Mouse (Mus musculus) right cerebral cortex, postnatal 4 days (tissue): ENCODE measurements around the gene Alg14.
A peak's percentile ranks its signal among the peaks of the same experiment; 100 is the strongest.

ENCODE experiments used
- DNase-seq: peaks from one replicate; pipeline ENCODE4 v3.0.0-alpha.2; 2022

Gene Alg14

DNA sequence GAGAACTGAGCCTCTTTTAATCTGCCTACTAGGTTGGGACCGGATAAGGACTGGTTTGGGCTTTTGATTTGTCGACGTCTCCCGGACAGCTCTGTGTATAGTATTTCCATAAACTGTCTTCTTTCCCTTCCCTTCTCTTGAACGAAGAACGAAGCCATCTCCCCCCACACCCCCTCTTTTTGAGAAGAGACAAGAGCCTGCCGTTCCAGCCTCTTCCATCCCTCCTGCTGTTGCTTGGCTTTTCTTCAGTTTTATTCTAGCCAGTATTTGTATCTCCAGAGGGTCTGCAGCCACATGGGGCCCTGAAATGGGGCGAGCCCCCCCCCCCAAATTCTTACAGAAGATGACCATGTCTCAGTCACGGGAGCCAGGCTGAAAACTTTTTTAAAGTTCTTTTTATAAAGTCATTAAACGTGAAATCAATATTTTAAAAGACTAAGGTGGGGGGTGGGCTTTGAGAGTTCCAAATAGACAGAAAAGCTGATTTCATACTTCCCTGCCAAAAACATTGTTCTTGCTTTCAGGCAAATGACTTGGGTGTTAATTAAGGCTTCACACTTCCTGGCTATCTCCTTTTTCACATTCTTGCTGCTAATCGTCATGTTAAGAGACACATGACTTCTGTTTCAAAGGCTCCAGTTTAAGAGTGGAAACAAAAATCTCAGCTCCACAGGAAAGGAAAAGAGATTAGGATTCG lies 79.4 kb downstream of the Alg14 start:
- no peak for DNase-seq

DNA sequence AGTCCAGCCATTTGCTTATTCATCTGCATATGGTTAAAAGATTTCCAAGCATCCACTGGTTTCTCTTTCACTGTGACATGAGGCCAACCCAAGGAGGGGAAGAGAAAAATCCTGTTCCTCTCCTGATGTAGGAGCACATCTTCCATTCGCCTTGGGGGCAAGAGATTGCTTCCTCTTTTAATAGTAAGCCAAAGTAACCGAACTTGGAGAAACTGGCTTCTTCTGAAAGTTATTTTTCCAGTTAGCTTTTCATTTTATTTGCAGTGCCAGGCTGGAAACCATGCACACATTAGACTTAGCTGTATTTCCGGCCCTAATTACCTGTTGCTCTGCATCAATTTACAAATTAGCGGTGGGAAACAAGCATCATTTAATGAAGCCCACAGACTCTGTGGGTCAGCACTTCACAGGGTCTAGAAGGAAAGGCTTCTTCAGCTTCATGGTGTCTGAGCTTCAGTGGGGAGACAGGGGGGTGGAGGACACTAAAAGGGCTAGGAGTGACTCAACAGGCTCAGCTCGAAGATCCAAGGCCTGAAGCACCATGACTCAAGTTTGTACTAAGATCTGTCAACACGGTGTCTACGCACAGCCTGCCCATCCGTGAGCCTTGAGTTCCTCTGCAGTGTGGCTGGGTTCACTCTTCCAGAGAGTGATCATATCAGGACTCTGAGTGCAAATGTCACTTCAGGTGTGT lies 80.1 kb downstream of the Alg14 start:
- DNase-seq: no peak

DNA sequence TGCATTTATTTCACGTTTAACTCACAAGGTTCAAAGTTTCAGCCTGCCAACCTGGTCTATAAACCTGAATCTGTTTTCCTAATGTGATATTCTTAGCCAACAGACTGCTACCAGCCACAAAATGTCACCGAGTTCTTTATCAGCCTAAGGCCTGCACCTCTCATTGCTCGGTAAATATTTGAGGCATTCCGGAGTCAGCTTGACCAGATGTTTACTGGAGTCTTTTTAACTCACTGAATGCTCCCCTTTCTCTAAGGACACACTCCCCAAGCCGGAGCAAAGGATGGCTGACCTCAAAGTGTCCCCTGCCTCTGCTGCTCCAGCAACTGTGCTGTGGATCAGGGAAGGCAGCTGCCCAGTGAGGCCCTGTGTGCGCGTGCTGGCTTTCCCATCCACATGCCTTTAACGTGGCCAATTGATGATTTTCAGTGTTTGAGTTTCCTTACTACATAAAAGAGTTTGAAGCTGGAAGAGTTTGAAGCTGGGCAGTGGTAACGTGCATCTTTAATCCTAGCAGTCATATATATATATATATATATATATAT lies 82.4 kb downstream of the Alg14 start:
- DNase-seq: no peak

DNA sequence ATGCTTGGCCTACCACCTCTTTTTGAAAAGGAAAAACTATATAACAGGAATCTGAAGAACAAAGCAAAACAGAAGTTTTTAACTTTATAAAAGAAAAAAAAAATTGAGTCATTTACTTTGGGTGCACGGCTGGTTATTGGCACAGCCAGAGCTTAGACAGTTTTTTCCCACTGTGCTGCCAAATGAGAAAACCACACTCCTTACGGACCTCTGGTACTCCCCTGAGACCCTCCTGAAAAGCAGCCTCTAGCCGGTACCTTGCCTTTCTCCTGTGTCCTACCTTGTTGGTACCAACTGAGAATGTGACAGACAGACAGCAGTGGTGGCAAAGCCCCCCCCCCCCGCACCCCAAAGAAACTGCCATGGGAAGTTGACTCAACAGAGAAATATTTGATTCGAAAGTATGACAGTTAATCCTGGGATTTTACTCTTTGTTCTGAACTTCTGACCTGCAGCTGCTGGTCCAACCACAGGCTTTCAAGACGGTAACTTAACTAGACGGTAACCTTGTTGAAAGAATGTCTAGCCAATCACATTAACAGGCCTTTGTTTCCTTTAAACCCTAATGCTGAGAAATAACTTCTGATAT lies 84.1 kb downstream of the Alg14 start:
- no peak for DNase-seq

DNA sequence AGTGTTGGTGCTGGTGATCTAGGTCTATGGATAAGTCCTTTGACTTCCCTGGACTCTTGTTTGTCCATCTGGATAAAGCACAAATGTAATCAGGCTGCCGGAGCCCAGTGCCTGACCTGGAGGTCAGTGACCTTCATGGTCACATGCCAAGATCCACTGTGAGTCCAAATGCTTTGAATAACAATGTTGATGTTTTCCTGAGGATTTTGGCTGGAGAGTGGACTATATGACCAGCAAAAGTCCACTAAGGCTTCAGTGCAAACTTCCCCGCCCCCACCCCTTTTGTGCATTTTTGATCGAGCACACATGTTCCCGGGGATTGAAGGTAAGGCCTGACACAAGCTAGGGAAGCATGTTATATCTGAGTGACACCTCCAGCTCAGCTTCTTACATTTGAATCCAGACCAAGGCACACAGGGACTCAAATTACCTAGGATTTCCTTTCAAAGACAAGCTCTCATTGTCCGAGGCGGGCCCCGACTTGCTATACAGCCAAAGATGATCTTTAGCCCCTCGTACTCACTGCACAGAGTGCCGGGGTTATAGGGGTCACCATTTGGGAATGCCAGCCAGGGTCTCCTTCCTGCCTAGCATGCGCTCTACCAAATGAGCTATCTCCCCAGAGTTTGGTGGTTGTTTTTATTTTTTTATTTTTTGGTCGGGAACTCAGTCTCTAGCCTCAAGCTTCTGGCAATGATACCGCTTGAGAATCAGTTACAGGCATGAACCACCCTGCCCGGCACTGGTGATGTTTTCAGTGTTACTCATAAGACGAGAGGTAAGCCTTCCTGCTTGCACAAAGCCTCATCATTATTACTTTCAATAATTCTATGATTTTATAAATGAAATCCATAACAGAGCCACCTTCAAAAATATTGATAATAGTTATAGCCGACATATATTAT lies 87.4 kb downstream of the Alg14 start:
- no peak for DNase-seq

DNA sequence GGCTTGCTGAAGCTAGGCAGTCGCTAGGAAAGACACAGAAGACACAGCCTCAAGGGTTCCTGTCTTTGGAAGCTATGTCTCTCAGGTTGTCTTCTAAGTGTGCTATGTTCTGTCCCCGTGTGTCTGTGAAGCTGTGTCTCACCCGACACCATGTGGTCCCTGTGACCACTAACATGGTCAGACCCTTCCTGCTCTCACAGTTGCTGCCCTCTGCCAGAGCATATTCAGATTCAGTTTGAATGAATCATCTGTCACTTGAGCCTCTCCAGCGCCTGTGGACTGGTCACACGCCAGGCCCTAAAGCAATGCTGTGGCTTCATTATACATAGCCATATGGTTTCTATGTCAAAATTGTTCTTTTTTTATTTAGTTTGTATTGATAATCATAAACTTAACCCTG lies 88.1 kb downstream of the Alg14 start:
- no peak for DNase-seq

DNA sequence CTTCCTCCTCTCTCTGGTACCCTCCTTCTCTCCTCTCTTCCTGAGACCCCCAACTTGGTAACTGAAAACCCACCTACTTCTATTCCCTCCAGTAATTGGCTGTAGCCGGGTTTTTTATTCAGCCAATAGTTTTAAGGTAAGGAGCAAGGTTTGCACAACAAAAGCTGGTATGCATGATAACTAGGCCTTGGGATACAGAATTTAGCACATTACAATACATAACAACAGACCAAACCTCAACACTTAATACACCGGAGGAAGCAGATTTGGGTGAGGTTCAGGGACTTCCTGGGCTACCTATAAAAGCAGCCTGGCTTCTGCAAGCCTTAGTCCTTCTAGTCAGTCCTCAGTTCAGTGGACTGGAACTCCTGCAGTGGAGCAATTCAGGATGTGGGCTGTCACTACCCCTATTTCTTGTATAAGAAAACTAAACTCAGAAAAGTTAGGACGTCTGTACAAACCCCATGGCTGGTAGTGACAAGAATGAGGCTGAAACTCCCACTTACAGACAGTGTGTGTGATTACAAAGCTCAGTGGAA lies 96.0 kb downstream of the Alg14 start:
- no peak for DNase-seq

DNA sequence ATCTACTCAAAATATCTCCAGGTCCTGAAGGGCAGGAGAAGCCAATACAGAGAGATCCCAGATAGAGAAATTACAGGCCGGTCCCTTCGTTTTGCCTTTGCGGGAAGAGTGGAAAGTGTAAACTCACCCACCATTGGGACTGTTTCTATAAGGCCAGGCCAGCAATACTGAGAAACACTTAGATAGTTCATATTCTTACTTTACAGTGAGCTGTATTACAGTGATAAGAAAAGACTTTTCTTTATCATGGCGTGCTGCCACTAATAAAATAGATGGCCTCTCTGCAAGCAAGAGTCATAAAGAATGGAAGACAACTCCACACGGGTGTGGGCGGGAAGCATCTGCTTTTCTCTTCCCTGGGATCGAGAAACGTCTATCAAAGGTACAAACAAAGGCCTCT lies 97.8 kb downstream of the Alg14 start:
- no peak for DNase-seq

DNA sequence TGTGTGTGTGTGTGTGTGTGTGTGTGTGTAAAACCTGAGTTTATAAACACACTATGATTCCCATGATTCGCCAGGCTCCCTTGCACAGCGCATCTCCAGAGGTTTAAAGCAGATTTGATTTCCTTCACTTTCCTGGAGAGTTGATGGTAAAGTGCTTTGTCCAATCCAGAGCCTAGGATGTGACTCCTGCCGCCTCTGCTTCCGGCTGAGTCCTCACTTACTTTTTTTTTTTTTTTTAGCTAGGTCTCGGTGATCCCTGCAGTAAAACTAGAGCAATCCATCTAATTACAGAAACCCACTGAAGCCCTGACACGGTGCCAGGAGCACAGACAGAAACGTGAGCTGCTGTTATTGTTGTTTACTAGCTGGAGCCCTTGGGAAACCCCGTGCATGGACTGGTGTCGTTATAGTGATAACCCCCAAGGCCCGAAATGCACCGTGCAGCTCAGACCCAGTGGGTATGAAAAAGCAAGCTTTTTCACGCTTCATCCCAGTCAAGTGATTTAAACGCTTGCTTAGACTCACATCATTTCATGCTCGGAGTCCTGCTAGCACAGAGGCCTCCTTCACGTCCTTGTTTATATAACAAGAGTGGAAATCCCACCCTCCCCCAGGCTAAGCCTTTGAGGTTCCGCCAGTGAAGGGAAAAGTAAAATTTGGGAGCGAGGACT lies 98.4 kb downstream of the Alg14 start:
- DNase-seq: peak; percentile 19

DNA sequence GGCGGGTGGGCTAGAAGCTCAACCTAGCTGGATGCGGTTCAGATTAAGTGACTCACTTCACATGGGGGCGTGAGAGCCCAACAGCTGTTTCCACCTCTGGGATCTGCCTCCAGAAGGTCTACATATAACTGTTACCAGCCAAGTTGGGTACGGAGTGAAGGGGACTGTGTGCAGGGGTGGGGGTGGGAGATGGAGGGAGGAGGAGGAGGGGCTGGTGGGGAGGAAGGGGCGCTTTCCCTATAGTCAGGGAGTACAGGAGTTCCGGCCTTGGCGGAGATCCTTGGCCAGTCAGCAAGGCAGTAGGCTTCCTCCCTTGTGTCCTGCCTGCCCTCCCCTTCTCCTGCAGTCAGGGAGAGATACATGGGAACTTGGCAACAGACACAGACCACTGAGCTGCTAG lies 99.2 kb downstream of the Alg14 start:
- DNase-seq: no peak

DNA sequence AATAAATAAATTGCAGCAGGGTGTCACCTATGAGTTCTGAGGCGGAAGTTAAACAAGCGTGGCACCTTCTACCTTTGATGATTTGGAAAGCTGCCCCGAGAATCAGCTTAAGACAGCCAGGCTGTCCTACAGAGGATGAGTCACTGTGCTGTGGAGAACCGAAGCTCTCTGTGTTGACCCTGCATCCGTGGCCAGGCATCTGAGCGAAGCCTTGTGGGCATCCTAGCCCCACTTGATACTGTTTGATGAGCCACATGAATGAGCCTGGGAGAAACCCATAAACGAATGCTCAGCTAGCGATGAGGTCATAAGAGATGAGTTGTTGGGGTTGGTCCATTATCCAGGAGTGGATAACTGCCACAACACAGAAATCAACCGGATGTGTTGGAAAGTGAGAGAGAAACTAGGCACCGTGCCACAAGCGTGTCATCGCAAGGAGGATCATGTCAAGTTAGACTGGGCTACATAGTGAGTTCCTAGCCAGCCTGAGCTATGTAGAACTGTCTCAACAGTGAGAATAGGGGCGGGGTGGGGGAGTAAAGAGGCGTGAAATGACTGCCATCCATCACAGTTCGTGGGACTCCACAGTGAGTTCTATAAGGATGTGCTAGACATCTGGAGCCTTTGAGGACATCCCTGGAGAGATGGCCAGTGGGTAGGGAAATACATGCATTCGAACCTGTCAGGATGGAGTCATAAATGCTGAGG lies 104.2 kb downstream of the Alg14 start:
- no peak for DNase-seq

DNA sequence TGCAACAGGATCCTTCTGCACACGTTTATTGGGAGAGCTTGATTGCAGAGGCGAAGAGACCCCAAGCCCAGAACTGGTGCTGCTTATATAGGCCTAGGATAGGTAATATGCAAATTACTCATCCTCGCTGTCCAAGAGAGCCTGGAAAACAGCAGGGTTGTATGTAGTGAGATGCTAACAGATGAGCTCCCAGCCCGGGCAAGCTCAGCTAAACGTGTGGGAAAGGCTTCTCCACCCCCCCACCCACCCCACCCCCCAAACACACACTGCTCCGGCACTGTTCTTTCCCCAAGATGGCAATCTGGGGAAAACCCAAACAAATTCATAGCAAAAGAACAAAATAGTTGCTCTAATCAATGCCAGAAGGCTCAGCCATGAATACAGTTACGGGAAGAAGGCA lies 105.0 kb downstream of the Alg14 start:
- DNase-seq: no peak

DNA sequence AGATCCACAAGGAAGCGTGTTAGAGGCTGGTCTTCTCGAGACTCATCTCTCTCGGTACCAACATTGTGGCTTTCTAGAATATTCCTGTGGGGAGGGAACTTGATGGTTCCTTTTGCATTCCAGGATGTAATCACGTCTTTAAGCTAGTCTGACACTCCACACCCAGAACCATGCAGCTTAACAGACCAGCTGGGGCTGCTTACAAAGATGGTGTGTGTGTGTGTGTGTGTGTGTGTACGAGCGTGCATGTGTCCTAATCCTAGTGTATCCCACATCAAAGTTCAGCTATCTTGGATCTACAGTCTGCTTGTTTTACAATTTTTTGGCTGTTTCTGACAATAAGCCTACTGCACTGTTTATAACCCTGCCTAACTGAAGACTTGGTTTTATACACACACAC lies 105.4 kb downstream of the Alg14 start:
- DNase-seq: no peak

DNA sequence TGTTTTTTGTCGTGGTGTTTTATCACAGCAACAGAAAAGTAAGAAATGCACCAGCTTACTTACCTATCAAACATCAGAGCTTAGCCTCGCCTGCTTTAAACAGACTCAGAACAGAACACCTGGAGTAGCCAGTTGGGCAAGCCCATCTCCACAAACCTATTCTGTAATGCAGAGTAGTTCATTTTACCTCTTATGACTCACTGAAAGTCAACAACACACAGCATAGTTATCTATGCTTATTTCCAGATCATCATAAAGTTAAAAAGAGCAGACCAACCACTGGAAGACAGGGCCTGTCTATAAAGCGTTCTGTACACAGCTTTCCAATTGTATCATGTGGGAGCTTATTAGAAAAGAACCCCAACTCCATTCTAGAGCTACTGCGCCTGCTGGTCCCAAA lies 109.8 kb downstream of the Alg14 start:
- DNase-seq: no peak

DNA sequence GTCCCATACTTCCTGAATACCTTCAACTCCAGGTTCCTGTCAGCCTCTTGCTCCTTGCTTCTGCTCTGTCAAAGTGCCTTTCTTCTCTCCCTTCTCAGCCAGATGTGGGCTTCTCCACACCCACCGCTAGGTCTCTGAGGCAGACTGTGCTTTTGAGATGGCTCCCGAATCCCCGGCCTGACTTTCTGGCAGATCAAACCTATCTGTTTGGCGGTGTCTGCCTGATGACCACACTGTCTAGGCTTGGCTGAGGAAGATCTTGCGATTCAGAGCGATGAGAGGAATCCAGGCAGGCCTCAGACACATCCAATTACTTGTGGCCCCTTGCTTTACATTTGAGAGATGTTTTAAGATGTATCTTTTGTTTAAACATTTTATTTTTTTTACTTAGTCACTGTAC lies 110.5 kb downstream of the Alg14 start:
- DNase-seq: no peak

DNA sequence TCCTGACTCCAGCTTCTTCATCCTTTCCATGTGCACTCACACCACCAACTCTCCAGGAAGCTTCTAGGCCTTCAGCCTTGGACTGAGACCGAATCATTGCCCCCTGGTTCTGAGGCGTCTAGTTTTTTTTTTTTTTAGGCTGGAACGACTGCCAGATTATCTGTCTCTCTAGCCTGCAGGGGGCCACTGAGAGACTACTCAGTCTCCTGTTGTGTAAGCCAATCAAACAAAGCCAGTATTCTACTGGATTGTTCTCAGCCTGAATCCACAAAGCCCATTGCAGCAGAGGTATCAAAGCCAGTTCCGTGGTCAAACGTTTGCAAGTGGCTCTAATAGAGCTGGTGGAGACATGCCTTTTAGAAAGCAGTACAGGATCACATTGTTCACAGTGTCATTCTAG lies 111.9 kb downstream of the Alg14 start:
- no peak for DNase-seq

DNA sequence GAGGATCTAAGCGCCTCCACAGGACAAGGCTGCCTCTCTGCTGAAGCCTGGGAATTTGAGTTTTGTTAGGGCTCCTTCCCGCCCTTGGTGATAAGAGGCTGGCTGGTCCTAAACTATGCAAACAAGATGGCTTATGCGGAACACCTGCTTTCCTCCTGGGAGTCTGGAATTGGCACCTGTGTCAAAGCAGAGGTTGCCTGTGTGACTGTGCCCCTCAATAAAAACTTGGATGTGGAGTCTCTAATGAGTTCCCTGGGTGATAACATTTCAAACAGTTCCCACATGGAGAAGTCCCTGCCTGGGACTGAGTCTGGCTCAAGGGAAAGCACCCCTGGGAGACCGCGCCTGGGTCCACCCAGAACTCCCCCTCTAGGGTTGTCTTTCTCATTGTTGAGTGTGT lies 113.5 kb downstream of the Alg14 start:
- DNase-seq: no peak

DNA sequence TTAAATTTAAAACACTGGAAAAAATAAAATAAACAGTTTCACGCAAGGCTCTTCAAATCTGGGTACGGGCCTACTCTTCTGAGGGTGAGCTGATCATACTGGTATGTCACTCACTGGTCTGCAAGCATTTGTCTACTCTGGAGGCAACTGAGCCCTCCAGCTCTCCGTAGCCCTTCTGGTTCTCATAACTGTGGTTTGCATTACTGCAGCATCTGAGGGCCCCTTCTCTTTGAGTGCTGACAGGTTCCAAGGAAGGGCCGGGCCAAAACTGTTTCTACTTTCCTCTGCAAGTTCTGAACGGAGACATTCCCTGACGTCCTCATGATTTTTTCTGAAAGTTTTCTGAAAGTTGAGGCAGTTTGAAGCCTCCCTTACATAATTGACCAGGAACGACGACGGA lies 115.8 kb downstream of the Alg14 start:
- DNase-seq: no peak

DNA sequence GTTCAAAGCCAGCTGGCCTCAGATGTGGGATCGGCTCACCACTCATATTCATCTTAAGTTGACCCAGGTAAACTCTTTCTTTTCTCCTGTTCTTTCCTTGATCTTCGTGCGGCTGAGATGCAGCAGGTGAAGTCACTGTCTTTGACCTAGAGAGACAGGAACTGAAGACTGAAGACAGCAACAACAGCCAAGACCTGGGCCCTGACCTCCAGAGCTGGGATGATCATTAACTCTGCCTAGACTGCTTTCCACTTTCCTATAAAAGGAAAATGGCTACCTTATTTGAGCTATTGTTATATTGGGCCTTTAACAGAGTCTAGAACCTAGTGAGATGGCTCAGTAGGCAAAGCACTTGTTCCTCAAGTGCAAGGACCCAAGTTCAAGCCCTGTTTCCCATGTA lies 116.8 kb downstream of the Alg14 start:
- DNase-seq: no peak

DNA sequence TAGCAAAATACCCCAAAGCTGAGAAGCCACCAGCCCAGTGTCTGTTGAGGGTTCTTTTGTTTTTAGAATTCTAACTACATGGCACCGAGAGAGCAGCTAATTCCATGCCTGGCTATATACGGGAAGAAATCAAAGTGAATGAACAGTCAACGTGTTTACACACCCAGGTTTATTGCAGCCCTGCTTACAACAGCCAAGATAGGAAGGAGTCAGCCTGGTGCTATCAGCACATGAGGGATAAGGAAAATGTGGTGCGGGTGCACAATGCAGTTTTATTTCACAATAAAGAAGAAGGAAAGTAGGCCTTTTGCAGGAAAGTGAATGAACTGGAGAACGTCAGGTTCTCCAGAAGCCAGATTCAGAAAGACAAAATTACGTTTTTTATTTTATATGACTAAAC lies 119.9 kb downstream of the Alg14 start:
- no peak for DNase-seq
